Mouse (Mus musculus) lung, adult 2 months (tissue): ENCODE measurements around the gene Lypd6b.

ENCODE experiments used
- CTCF ChIP-seq: fragments of 200-500 bp; IDR thresholded peaks from 2 replicates; pipeline ENCODE4 v1.5.1; 2011; ENCODE audit warnings: mild to moderate bottlenecking, low read length, control low read depth; ENCODE audit not compliant: insufficient read depth
- POLR2A ChIP-seq: fragments of 200-500 bp; IDR thresholded peaks from 2 replicates; pipeline ENCODE4 v1.6.1; 2011; ENCODE audit warnings: low read depth, mild to moderate bottlenecking, control low read depth, low read length, borderline replicate concordance; ENCODE audit errors: extremely low read depth

DNA sequence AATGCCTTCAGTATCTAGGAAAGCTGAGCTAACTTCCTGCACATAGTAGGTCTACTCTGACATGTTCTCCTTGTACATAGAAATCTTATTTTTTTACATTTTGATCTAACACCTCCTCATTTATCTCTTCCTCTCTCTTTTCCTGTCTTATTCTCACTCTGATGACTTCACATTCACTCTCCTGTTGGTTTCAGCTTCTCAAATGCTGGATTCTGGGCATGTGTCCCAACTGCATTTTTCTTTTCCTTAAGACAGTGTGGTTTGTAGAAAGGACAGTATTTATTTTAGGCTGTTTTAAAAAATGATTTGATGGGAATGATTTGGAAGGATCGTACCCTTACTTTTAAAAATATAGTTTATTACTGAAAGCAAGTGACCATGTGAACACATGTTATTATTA lies 34.8 kb downstream of the Lypd6b start:
- TF ChIP-seq CTCF, result no peak
- no peak for TF ChIP-seq POLR2A
